Mouse (Mus musculus) lung, postnatal 0 days (tissue): ENCODE results near the gene Oaz1.

Experiments used
- CTCF ChIP-seq: IDR thresholded peaks from 2 replicates; pipeline ENCODE4 v1.5.1; 2016; ENCODE audit warnings: antibody characterized with exemption, mild to moderate bottlenecking
- EP300 ChIP-seq: IDR thresholded peaks from 2 replicates; pipeline ENCODE4 v1.6.1; 2016; ENCODE audit warnings: antibody characterized with exemption, mild to moderate bottlenecking, control low read depth

GRCm38 (mm10) chr10:80805322-80805721, 21.1 kb upstream of the Oaz1 start:
- TF ChIP-seq CTCF (no peak), EP300 (no peak)
